Mouse (Mus musculus) lung, postnatal 10 days (tissue): ENCODE measurements around the gene Fbxl17.

ENCODE experiments used
- DNase-seq: peaks from one replicate; pipeline ENCODE4 v3.0.0; 2021

The Fbxl17 gene

GRCm38 (mm10) chr17:63029105-63029504 lies 470.7 kb downstream of the Fbxl17 start:
- DNase-seq = no peak

GRCm38 (mm10) chr17:63025238-63025637 lies 474.6 kb downstream of the Fbxl17 start:
- no peak for DNase-seq

GRCm38 (mm10) chr17:63017605-63018167 lies 482.1 kb downstream of the Fbxl17 start:
- DNase-seq = no peak

GRCm38 (mm10) chr17:63012571-63012923 lies 487.3 kb downstream of the Fbxl17 start:
- no peak for DNase-seq

GRCm38 (mm10) chr17:63011893-63012570 lies 487.8 kb downstream of the Fbxl17 start:
- peak; percentile 70 for DNase-seq

GRCm38 (mm10) chr17:63010830-63011229 lies 489.0 kb downstream of the Fbxl17 start:
- DNase-seq = no peak

GRCm38 (mm10) chr17:63008788-63009187 lies 491.0 kb downstream of the Fbxl17 start:
- no peak for DNase-seq

- no peak for DNase-seq
Measured at GRCm38 (mm10) chr17:63008277-63008676, 491.5 kb downstream of the Fbxl17 start.

GRCm38 (mm10) chr17:63007876-63008275 lies 491.9 kb downstream of the Fbxl17 start:
- no peak for DNase-seq
